Mouse (Mus musculus) forebrain, embryonic 14.5 days (tissue): ENCODE measurements around the gene Hist1h1d. TPM values are rescaled to one million over a fixed set of nuclear protein-coding genes. Genes with fewer than 3 reads are reported as not detected.

Source experiments
- ATAC-seq: fragments of 200-750 bp; cut with Nextera tagmentation; 2 replicates; pipeline ENCODE4 v1.8.0; 2017; ENCODE audit warnings: mild to moderate bottlenecking, moderate library complexity
- DNase-seq: peaks from one replicate; pipeline ENCODE4 v3.0.0-alpha.2; 2015; ENCODE audit warnings: low spot score
- H3K27ac ChIP-seq: fragments of 300-500 bp; sonication (generic); 2 replicates; pipeline ENCODE4 v1.5.1; 2014; ENCODE audit warnings: low read depth, mild to moderate bottlenecking, control low read depth, low read length, moderate library complexity
- H3K27me3 ChIP-seq: fragments of 300-500 bp; sonication (generic); replicated peaks from 2 replicates; pipeline ENCODE4 v1.6.1; 2014; ENCODE audit warnings: low read length, control low read depth, mixed read lengths; ENCODE audit not compliant: control insufficient read depth, insufficient read depth
- H3K36me3 ChIP-seq: fragments of 300-500 bp; sonication (generic); 2 replicates; pipeline ENCODE4 v1.6.1; 2014; ENCODE audit warnings: low read length, control low read depth; ENCODE audit not compliant: control insufficient read depth, insufficient read depth
- H3K4me1 ChIP-seq: fragments of 300-500 bp; sonication (generic); 2 replicates; pipeline ENCODE4 v1.6.1; 2014; ENCODE audit warnings: antibody characterized with exemption, low read length, control low read depth; ENCODE audit not compliant: control insufficient read depth, insufficient read depth
- H3K4me2 ChIP-seq: fragments of 300-500 bp; sonication (generic); 2 replicates; pipeline ENCODE4 v1.6.1; 2014; ENCODE audit warnings: mild to moderate bottlenecking, control low read depth, low read length
- H3K4me3 ChIP-seq: fragments of 300-500 bp; sonication (generic); 2 replicates; pipeline ENCODE4 v1.5.1; 2014; ENCODE audit warnings: low read depth, low read length, control low read depth
- H3K9ac ChIP-seq: fragments of 300-500 bp; sonication (generic); 2 replicates; pipeline ENCODE4 v1.6.1; 2014; ENCODE audit warnings: mild to moderate bottlenecking, low read length, control low read depth, moderate library complexity
- H3K9me3 ChIP-seq: fragments of 300-500 bp; sonication (generic); replicated peaks from 2 replicates; pipeline ENCODE4 v1.6.1; 2016; ENCODE audit warnings: low read length, control low read depth, mixed read lengths; ENCODE audit not compliant: control insufficient read depth
- WGBS: fragments of 180-500 bp; shearing (Covaris S2); extraction: QIAGEN DNeasy Blood & Tissue Kit; methylation state at CpG from one replicate; pipeline ENCODE4 v1.1.7; 2014; 5-methylcytosine and 5-hydroxymethylcytosine counted together
- microRNA-seq: library from miRNA; unstranded; fragments of <30 nt; microRNA quantifications from one replicate; pipeline ENCODE4, GENCODE M21; 2016
- polyA plus RNA-seq: library from polyadenylated mRNA; unstranded; fragments of >200 nt; fragmentation: Nextera tagmentation; extraction: Ambion mirVana; gene quantifications from 2 replicates; pipeline ENCODE4 v1.2.1, GENCODE M21; 2014

Gene Hist1h1d
- polyA plus RNA-seq, 1 experiment from 2014 or later: 0.52 TPM

- Histone ChIP-seq H3K27me3 (no peaks in the 10 kb centered on the region), H3K9me3 (no peaks in the 10 kb centered on the region), H3K4me3 (no peak overlapping the region), H3K4me2 (no peak overlapping the region), H3K36me3 (no peaks in the 10 kb centered on the region), H3K27ac (no peak overlapping the region), H3K4me1 (no peaks in the 10 kb centered on the region), H3K9ac (no peak overlapping the region)
- DNase-seq (peak; percentile 88), ATAC-seq (peak; percentile 61; the same call in 1 of the 2 replicates)
- 7% methylated on average over 9 of the region's 9 CpGs for WGBS
Measured at GRCm38 (mm10) chr13:23597957-23598356, 44.9 kb downstream of the Hist1h1d start.

- Histone ChIP-seq H3K36me3 (no peaks in the 10 kb centered on the region), H3K9ac (no peak overlapping the region), H3K4me1 (no peaks in the 10 kb centered on the region), H3K27ac (no peak overlapping the region), H3K9me3 (no peaks in the 10 kb centered on the region), H3K27me3 (no peaks in the 10 kb centered on the region), H3K4me3 (no peak overlapping the region), H3K4me2 (no peak overlapping the region)
- WGBS: 90% methylated on average over 7 of the region's 7 CpGs
- no peak for ATAC-seq
- no peak for DNase-seq
Measured at GRCm38 (mm10) chr13:23603182-23603699, 50.2 kb downstream of the Hist1h1d start.

GRCm38 (mm10) chr13:23604452-23604851 is 51.4 kb downstream of the Hist1h1d start:
- Histone ChIP-seq H3K4me1 (no peaks in the 10 kb centered on the region), H3K4me3 (no peak overlapping the region), H3K9me3 (no peaks in the 10 kb centered on the region), H3K9ac (no peak overlapping the region), H3K4me2 (no peak overlapping the region), H3K27me3 (no peaks in the 10 kb centered on the region), H3K27ac (no peak overlapping the region), H3K36me3 (no peaks in the 10 kb centered on the region)
- WGBS: 97% methylated on average over 3 of the region's 3 CpGs
- no peak for ATAC-seq
- DNase-seq: no peak

GRCm38 (mm10) chr13:23605052-23605451 is 52.0 kb downstream of the Hist1h1d start:
- no peak overlapping the region for H3K27ac ChIP-seq
- H3K9ac ChIP-seq: no peak overlapping the region
- H3K4me3 ChIP-seq: no peak overlapping the region
- H3K4me2 ChIP-seq: no peak overlapping the region
- H3K27me3 ChIP-seq: no peaks in the 10 kb centered on the region
- DNase-seq (no peak), ATAC-seq (no peak)
- H3K4me1 ChIP-seq: no peaks in the 10 kb centered on the region
- no peaks in the 10 kb centered on the region for H3K9me3 ChIP-seq
- 88% methylated on average over 3 of the region's 3 CpGs for WGBS
- H3K36me3 ChIP-seq: no peaks in the 10 kb centered on the region

- DNase-seq (no peak), ATAC-seq (no peak)
- Histone ChIP-seq H3K4me3 (no peak overlapping the region), H3K36me3 (no peaks in the 10 kb centered on the region), H3K27me3 (no peaks in the 10 kb centered on the region), H3K9ac (no peak overlapping the region), H3K9me3 (no peaks in the 10 kb centered on the region), H3K4me1 (no peaks in the 10 kb centered on the region), H3K27ac (no peak overlapping the region), H3K4me2 (no peak overlapping the region)
- WGBS: 88% methylated on average over 4 of the region's 4 CpGs
Measured at GRCm38 (mm10) chr13:23609209-23609608, 56.1 kb downstream of the Hist1h1d start.

- no peaks in the 10 kb centered on the region for H3K27me3 ChIP-seq
- no peaks in the 10 kb centered on the region for H3K36me3 ChIP-seq
- no peaks in the 10 kb centered on the region for H3K9me3 ChIP-seq
- no peaks in the 10 kb centered on the region for H3K4me1 ChIP-seq
- H3K27ac ChIP-seq: no peak overlapping the region
- no peak overlapping the region for H3K9ac ChIP-seq
- ATAC-seq: no peak
- H3K4me2 ChIP-seq: no peak overlapping the region
- DNase-seq: no peak
- H3K4me3 ChIP-seq: no peak overlapping the region
Measured at GRCm38 (mm10) chr13:23609844-23610243, 56.8 kb downstream of the Hist1h1d start.

Small RNA genes within 50 kb of the gene (microRNA-seq; reads per million reads assigned to microRNA genes)
- gene Gm44297 (not detected), gene Gm44359 (not detected), gene Gm44394 (not detected), gene n-TStga1 (0.79 reads per million)

Other genes with a start within 250 kb of the Hist1h1d start
- gene Zfp322a, start 184.1 kb upstream of the Hist1h1d start, polyA plus RNA-seq: 49.6 and 59.5 TPM in 2 replicates
- 12.9 and 13.8 TPM in 2 replicates for gene Abt1, start 129.4 kb upstream of the Hist1h1d start, polyA plus RNA-seq
- 0.22 TPM in 1 of 2 replicates, not detected in the other for gene Btn1a1, start 87.4 kb upstream of the Hist1h1d start, polyA plus RNA-seq
- gene Btn2a2, start 64.4 kb upstream of the Hist1h1d start, polyA plus RNA-seq: 0.10 TPM in 1 of 2 replicates, not detected in the other
- gene Hist1h4h, start 22.2 kb upstream of the Hist1h1d start, polyA plus RNA-seq: 4.3 and 7.1 TPM in 2 replicates
- 1.9 and 4.4 TPM in 2 replicates for gene Hist1h2af, start 19.4 kb upstream of the Hist1h1d start, polyA plus RNA-seq
- 2.2 and 5.3 TPM in 2 replicates for gene Hist1h3g, start 17.8 kb upstream of the Hist1h1d start, polyA plus RNA-seq
- gene Hist1h2bh, start 9.9 kb upstream of the Hist1h1d start, polyA plus RNA-seq: 0.30 and 0.32 TPM in 2 replicates
- 0.62 and 0.89 TPM in 2 replicates for gene Hist1h3f, start 9.2 kb upstream of the Hist1h1d start, polyA plus RNA-seq
- gene Hist1h4f, start 1.6 kb upstream of the Hist1h1d start, polyA plus RNA-seq: not detected in 2 replicates
- 3.4 and 5.7 TPM in 2 replicates for gene Hist1h3e, start 9.1 kb downstream of the Hist1h1d start, polyA plus RNA-seq
- 65.4 and 105 TPM in 2 replicates for gene Hist1h2ae, start 18.0 kb downstream of the Hist1h1d start, polyA plus RNA-seq
- gene Hist1h2bg, start 18.1 kb downstream of the Hist1h1d start, polyA plus RNA-seq: 2.3 and 4.3 TPM in 2 replicates
- 1.2 and 3.9 TPM in 2 replicates for gene Hist1h2bf, start 20.9 kb downstream of the Hist1h1d start, polyA plus RNA-seq
- 2.2 and 3.2 TPM in 2 replicates for gene Hist1h2ad, start 21.1 kb downstream of the Hist1h1d start, polyA plus RNA-seq
- 5.8 and 5.9 TPM in 2 replicates for gene Hist1h3d, start 22.5 kb downstream of the Hist1h1d start, polyA plus RNA-seq
- 61.0 and 106 TPM in 2 replicates for gene Hist1h4d, start 28.3 kb downstream of the Hist1h1d start, polyA plus RNA-seq
- 1.2 and 1.8 TPM in 2 replicates for gene Hist1h2be, start 67.9 kb downstream of the Hist1h1d start, polyA plus RNA-seq
- 12.2 and 17.8 TPM in 2 replicates for gene Hist1h1e, start 69.3 kb downstream of the Hist1h1d start, polyA plus RNA-seq
- gene Hist1h2ac, start 130.7 kb downstream of the Hist1h1d start, polyA plus RNA-seq: 0.91 and 1.3 TPM in 2 replicates
- gene Hist1h2bc, start 130.9 kb downstream of the Hist1h1d start, polyA plus RNA-seq: 32.2 and 39.5 TPM in 2 replicates
- not detected in 2 replicates for gene Hist1h1t, start 142.6 kb downstream of the Hist1h1d start, polyA plus RNA-seq
- 2.9 and 6.5 TPM in 2 replicates for gene Hist1h4c, start 145.2 kb downstream of the Hist1h1d start, polyA plus RNA-seq
- gene Hfe, start 157.6 kb downstream of the Hist1h1d start, polyA plus RNA-seq: 3.5 and 4.7 TPM in 2 replicates
- gene Hist1h1c, start 185.5 kb downstream of the Hist1h1d start, polyA plus RNA-seq: 16.9 and 25.2 TPM in 2 replicates
- 2.4 and 5.9 TPM in 2 replicates for gene Hist1h3c, start 192.3 kb downstream of the Hist1h1d start, polyA plus RNA-seq
- 1.3 and 1.5 TPM in 2 replicates for gene Hist1h2bb, start 193.5 kb downstream of the Hist1h1d start, polyA plus RNA-seq
- gene Hist1h2ab, start 197.9 kb downstream of the Hist1h1d start, polyA plus RNA-seq: 27.8 and 49.2 TPM in 2 replicates
- gene Hist1h3b, start 199.0 kb downstream of the Hist1h1d start, polyA plus RNA-seq: 2.3 and 9.6 TPM in 2 replicates
- gene Hist1h4b, start 203.8 kb downstream of the Hist1h1d start, polyA plus RNA-seq: 3.5 and 4.7 TPM in 2 replicates
- 0.97 TPM in 1 of 2 replicates, not detected in the other for gene Hist1h4a, start 208.0 kb downstream of the Hist1h1d start, polyA plus RNA-seq
- gene Hist1h3a, start 209.1 kb downstream of the Hist1h1d start, polyA plus RNA-seq: 2.0 and 4.7 TPM in 2 replicates
- gene Hist1h1a, start 210.4 kb downstream of the Hist1h1d start, polyA plus RNA-seq: 2.3 and 2.4 TPM in 2 replicates
- not detected in 2 replicates for gene Trim38, start 216.7 kb downstream of the Hist1h1d start, polyA plus RNA-seq